In genomic region chr5:127379351-127379750, GRCm38 (mm10) we compare ENCODE assay signal across 20 mouse cellular contexts.
A peak's percentile ranks its signal among the peaks of the same experiment; 100 is the strongest.
DNase-seq lines count a peak whose midpoint lies in the region; ATAC-seq and TF ChIP-seq lines count a peak whose summit lies in the region.
"Had no signal": no experiment of that assay in that cellular context is flagged by ENCODE, and none has a peak within 500 bp of the region (broad histone marks: within the 10 kb centered on the region; RNA-seq: fewer than 3 reads in every experiment).

No protein-coding gene starts in this region.

- no peaks in the 10 kb centered on the region for H3K27me3 ChIP-seq in lung, postnatal 0 days (replicated peaks; ENCODE audit: insufficient read depth, low read length)
- H3K27me3 ChIP-seq: CH12.LX; heart, embryonic 12.5 days; hindbrain, embryonic 13.5 days; limb, embryonic 12.5 days; liver, embryonic 12.5 days; lung, embryonic 15.5 days; midbrain, embryonic 15.5 days had no signal

- H3K9me3 ChIP-seq in lung, postnatal 0 days (ENCODE audit: low read length): no peaks in the 10 kb centered on the region
- H3K9me3 ChIP-seq: hindbrain, embryonic 13.5 days; lung, embryonic 15.5 days; midbrain, embryonic 15.5 days had no signal

- no peak overlapping the region for H3K4me3 ChIP-seq in lung, postnatal 0 days (ENCODE audit: low read depth, low read length)
- H3K4me3 ChIP-seq: heart, embryonic 12.5 days; hindbrain, embryonic 13.5 days; limb, embryonic 12.5 days; liver, embryonic 12.5 days; lung, embryonic 15.5 days; midbrain, embryonic 15.5 days; myocyte had no signal

- no peak for TF ChIP-seq EP300 in lung, postnatal 0 days (IDR thresholded peaks at IDR 0.05)

- no peaks in the 10 kb centered on the region; the same call in 1 of the 2 replicates for H3K4me1 ChIP-seq in lung, postnatal 0 days (ENCODE audit: insufficient read depth, low read depth, low read length)
- H3K4me1 ChIP-seq: heart, embryonic 12.5 days; liver, embryonic 12.5 days; midbrain, embryonic 15.5 days had no signal

- WGBS in lung, postnatal 0 days: 52% methylated on average over 2 of the region's 2 CpGs

- no peaks in the 10 kb centered on the region for H3K36me3 ChIP-seq in lung, postnatal 0 days (ENCODE audit: insufficient read depth, low read length)
- H3K36me3 ChIP-seq: heart, embryonic 12.5 days; hindbrain, embryonic 13.5 days; limb, embryonic 12.5 days; liver, embryonic 12.5 days; lung, embryonic 15.5 days; midbrain, embryonic 15.5 days had no signal

- no peak overlapping the region for H3K9ac ChIP-seq in lung, postnatal 0 days (replicated peaks; ENCODE audit: low read depth)
- H3K9ac ChIP-seq: heart, embryonic 12.5 days; hindbrain, embryonic 13.5 days; limb, embryonic 12.5 days; liver, embryonic 12.5 days; lung, embryonic 15.5 days; midbrain, embryonic 15.5 days had no signal

- ATAC-seq in lung, postnatal 0 days: no peak
- ATAC-seq: inflammation-experienced regulatory T-cells, adult 6 months; liver, embryonic 12.5 days; midbrain, embryonic 15.5 days had no signal

- no peak overlapping the region for H3K27ac ChIP-seq in lung, postnatal 0 days (ENCODE audit: low read length)
- H3K27ac ChIP-seq: hindbrain, embryonic 13.5 days; limb, embryonic 12.5 days; liver, embryonic 12.5 days; midbrain, embryonic 15.5 days had no signal

- peak; percentile 59 for DNase-seq in gastrocnemius, adult 18-20 months (ENCODE audit: low spot score)
- no peak for DNase-seq in gastrocnemius, postnatal 10 days
- DNase-seq in lung, postnatal 10 days: peak; percentile 59
- DNase-seq in lung, postnatal 0 days (ENCODE audit: low spot score): no peak
- DNase-seq in cerebellum, adult 18-20 months: peak; percentile 68 to 81
- DNase-seq in gastrocnemius, adult 8-10 months (ENCODE audit: low spot score in 2 of 2): peak; percentile 11 to 22
- no peak for DNase-seq in ovary, adult 18-20 months (ENCODE audit: low spot score)
- DNase-seq in urinary bladder, postnatal 4 days (ENCODE audit: low spot score in 2 of 2): no peak
- DNase-seq: kidney, adult 2 months; kidney, postnatal 10 days; right cerebral cortex, postnatal 14 days had no signal

- no peak overlapping the region for H3K4me2 ChIP-seq in lung, postnatal 0 days (replicated peaks; ENCODE audit: low read depth, low read length)
- H3K4me2 ChIP-seq: heart, embryonic 12.5 days; hindbrain, embryonic 13.5 days; limb, embryonic 12.5 days; liver, embryonic 12.5 days; lung, embryonic 15.5 days; midbrain, embryonic 15.5 days had no signal

- no peak for TF ChIP-seq CTCF in lung, postnatal 0 days (IDR thresholded peaks at IDR 0.05)

Comparison
In these comparisons a context has a peak if more than half of its experiments do, and no peak if none do; other contexts are left out.
1. DNase-seq: peak in gastrocnemius, adult 18-20 months (single experiment), lung, postnatal 10 days (single experiment), cerebellum, adult 18-20 months (2 of 2) and gastrocnemius, adult 8-10 months (2 of 2); none in gastrocnemius, postnatal 10 days (single experiment), lung, postnatal 0 days (single experiment), ovary, adult 18-20 months (single experiment) and urinary bladder, postnatal 4 days (0 of 2).